Mouse (Mus musculus): ENCODE measurements around the gene Ckap5.
"Not testable (repeated sequence)": the region's sequence is repeated elsewhere in the genome, so short reads cannot be mapped to it uniquely, and the experiment has no call there.

Gene Ckap5

DNA sequence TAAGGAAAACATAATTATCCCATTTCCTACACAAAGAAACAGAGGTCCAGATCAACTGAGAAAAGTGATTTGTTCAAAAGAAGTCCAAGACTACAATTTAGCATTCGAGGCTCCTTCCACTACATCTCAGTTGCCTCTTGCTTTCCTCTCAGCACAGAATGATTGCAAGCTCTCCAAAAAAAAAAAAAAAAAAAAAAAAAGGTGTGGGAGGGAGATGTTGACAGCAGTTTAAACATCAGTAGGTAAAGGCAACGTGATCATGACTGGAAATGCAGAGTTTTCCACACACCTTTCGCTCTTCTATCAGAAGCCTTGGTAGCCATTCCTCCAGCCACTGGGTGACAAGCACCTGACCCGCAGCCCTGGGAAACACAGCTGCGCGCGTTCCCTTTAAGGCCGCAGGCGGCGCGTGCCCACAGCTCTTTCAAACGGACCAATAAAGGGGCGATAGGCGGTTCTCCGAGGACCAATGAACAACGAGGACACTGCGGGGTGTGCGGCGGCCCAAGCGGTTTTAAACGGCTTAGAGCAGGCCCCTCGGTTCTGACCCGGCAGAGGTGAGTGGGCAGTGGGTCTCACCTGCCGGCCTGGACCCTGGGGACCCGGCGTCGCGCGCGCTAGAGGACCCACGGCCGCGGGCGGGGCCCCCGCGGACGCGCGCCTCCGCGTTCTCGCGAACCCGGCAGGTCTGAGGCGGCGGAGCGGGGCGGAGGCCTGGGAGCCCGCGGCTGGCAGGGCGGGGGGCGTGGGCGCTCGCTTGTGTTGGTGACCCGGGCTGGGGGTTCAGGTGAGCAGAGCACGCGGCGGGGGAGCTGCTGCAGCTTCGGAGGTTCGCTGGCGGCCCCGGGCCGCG is at the start of gene Ckap5:
TSS of gene Ckap5 (plus strand) at position 469 of the 853 bp plus-strand sequence.
- DNase-seq (ENCODE audit: low spot score in 2 of 2) = peak; percentile 84 to 91

DNA sequence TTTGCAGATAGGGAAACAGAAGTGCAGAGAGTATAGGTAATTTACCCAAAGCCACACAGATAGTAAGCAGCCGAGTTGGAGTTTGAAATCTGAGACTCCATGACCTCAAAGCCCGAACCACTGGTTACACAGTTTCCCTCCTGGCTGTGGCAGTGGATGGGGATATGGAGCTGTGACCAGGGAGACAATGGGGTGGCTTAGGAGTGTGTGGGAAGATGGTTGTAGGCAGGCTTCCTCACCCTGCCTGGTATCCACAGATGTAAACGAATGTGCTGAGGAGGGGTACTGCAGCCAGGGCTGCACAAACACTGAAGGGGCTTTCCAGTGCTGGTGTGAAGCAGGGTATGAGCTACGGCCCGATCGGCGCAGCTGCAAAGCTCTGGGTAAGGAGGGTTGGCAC is 49.7 kb upstream of the Ckap5 start:
- no peak for DNase-seq (ENCODE audit: low spot score in 2 of 2)

DNA sequence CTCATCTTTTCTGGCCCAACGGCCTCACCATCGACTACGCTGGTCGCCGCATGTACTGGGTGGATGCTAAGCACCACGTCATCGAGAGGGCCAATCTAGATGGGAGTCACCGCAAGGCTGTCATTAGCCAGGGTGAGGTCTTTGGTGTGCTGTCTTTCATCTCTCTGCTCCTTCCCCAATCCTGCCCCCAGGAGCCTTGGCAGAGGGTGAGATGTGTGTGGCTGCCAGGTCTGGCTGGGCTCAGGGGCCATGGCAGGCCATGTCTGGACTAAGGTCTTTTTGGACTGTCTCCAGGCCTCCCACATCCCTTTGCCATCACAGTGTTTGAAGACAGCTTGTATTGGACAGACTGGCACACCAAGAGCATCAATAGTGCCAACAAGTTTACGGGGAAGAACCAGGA is 46.2 kb upstream of the Ckap5 start:
- DNase-seq (ENCODE audit: low spot score in 2 of 2) = no peak

DNA sequence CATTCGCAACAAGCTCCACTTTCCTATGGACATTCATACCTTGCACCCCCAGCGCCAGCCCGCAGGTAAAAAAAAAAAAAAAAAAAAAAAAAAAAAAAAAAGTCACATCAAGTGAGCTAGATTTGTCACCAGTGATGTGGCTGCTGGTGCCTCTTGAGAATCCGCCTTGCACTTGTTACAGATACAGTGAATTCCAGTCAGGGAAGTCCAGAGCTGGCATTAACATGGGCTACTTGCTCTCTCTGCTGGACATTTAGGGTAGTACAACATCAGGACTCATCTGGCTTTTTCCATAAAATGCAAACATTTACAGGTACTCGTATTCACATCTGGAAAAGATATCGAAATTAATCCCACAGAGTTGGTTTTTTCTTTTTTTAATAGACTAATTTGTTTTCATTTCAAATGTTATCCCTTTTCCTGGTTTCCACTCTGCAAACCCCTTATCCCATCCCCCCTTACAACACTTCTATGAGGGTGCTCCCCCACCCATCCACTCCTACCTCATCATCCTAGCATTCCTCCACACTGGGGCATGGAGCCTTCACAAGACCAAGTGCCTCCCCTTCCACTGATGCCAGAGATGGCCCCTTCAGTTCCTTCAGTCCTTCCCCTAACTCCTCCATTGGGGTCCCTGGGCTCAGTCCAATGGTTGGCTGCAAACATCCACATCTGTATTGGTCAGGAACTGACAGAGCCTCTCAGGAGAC is 45.6 kb upstream of the Ckap5 start:
- DNase-seq (ENCODE audit: low spot score in 2 of 2) = no peak

- no peak for DNase-seq (ENCODE audit: low spot score in 2 of 2)
These were observed 41.9 kb upstream of the Ckap5 start for GRCm38 (mm10) chr2:91484698-91485097.

- DNase-seq (ENCODE audit: low spot score in 2 of 2) = no peak
These were observed 41.3 kb upstream of the Ckap5 start for GRCm38 (mm10) chr2:91485256-91485655.

DNA sequence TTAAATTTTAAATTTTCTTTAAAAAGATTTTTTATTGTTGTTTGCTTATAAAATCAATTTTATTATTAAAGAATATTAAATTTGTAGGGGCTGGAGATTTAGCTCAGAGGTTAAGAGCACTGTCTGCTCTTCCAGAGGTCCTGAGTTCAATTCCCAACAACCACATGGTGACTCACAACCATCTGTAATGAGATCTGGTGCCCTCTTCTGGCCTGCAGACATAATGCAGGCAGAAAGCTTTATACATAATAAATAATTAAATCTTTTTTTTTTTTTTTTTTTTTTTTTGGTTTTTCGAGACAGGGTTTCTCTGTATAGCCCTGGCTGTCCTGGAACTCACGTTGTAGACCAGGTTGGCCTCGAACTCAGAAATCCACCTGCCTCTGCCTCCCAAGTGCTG is 39.3 kb upstream of the Ckap5 start:
- DNase-seq (ENCODE audit: low spot score in 2 of 2) = peak in 1 of 2 experiments; percentile 17

- no peak for DNase-seq (ENCODE audit: low spot score in 2 of 2)
These were observed 34.4 kb upstream of the Ckap5 start for GRCm38 (mm10) chr2:91492071-91492635.

DNA sequence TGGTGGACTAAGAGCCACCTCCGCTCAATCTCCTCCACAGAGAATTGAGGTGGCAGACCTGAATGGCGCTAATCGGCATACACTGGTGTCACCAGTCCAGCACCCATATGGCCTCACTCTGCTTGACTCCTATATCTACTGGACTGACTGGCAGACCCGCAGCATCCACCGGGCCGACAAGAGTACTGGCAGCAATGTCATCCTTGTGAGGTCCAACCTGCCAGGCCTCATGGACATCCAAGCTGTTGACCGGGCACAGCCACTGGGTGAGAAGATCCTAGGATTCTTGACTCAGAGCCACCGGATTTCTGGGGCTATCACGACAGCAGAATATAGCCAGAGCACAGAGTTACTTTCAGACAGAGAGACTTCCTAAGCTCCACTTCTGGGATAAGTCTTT is 32.6 kb upstream of the Ckap5 start:
- DNase-seq (ENCODE audit: low spot score in 2 of 2) = no peak

DNA sequence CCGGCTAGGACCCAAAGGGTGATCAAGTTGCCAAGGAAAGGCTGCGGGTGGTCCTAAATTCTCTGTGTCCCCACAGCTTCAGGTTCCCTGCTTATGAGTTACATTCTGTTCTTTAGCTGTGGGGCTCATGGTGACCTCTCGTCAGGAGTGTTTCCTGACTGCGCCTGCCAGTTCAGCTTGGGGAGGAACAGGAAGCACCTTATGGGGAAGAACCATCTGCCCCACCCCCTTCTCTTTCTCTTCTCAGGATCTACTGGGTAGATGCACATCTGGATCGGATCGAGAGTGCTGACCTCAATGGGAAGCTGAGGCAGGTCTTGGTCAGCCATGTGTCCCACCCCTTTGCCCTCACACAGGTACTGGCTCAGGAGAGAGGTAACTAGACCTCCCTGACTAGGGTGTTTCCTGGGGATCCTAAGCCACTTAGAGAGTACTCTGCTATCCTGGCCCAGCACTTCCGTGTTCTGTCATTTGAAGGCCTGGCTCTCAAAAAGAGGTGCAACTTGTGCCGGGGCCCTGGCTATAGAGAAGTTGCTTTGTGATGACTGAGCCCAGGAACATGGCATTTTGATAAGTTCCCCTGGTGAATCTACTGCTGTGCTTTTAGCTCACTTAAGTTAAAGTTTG is 28.4 kb upstream of the Ckap5 start:
- no peak for DNase-seq (ENCODE audit: low spot score in 2 of 2)

DNA sequence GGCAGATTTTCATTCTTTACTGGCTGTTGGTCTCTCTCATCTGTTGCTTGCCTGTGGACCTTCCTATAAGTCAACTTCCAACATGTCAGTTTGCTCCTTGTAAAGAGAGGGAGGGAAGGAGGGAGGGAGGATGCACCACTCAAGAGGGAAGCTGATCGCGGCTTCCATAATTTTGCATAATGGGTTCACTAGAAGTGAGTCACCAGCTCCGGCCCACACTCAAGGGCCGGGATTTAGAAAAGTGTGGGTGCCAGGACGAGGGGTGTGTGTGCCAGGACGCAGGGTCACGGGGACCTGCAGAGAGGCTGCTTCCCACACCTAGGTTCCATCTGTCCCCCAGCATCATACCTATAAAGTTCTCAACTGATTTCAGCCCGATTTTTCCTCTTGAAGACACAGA is 18.5 kb upstream of the Ckap5 start:
- no peak for DNase-seq (ENCODE audit: low spot score in 2 of 2)

DNA sequence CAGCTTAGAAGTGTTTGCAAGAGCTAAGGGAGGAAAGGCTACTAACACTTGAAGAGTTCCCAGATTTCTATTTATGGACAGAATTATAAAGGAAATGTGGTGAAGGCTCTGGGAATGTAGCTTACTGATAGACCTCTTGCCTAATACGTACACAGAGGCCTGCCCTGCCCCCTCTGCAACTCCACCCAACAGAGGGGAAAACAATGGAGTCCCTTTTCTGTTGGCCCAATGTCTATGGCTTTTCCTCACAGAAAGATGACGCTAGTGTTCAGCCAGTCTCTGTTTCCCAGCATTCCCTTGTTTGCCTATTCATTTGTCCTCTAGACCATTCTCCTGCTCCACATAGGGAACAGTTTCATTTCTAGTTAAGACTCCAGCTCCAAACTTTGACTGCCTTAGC is 9.4 kb upstream of the Ckap5 start:
- DNase-seq (ENCODE audit: low spot score in 2 of 2) = no peak

GRCm38 (mm10) chr2:91527147-91527486 is 555 bp downstream of the Ckap5 start:
- no peak for DNase-seq (ENCODE audit: low spot score in 2 of 2)

DNA sequence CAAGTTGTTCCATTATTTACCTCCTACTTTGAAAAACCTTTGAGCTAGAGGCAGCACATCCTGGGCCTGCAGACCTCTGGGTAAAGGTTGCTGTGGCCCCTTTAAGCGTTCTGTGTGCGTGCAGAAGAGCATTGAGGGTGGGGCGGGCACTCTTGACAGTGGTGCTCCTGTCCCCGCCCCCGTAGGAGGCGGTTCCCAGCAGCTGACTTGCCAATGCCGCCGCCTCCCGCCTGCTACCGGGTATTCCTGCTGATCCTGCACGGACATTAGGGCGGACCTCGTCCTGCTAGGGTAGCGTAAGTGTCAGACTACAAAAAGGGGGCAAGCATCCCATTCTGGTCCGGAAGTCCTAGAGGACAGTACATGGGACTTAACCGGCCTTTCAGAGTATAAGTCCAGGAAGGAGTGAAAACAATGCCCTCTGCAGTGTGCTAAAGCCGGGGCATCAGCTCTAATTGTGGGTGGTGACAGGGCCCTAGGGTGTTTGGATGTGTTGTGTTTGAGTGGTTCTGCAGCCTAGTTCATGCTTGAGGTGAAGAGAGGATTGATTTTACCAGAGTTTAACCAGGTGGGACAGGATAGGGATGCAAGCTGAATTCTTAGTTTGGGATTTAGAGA is 11.1 kb downstream of the Ckap5 start:
- peak; percentile 67 to 71 for DNase-seq (ENCODE audit: low spot score in 2 of 2)

DNA sequence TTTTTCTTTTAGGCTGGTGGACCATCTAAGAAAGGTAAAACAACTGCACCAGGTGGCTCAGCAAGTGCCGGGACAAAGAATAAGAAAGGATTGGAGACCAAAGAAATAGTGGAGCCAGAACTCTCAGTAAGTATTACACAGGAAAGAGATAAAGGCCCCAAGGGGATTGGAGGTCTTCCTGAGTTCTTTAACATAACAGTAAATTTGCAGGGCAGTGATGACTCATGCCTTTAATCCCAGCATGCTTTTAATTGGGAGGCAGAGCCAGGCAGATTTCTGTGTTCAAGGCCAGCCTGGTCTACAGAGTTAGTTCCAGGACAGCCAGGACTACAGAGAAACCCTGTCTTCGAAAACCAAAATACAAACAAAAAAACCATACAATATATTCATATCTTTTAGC is 41.6 kb downstream of the Ckap5 start:
- no peak for DNase-seq (ENCODE audit: low spot score in 2 of 2)

GRCm38 (mm10) chr2:91580894-91581293 is 54.3 kb downstream of the Ckap5 start:
- DNase-seq (ENCODE audit: low spot score in 2 of 2) = no peak

DNA sequence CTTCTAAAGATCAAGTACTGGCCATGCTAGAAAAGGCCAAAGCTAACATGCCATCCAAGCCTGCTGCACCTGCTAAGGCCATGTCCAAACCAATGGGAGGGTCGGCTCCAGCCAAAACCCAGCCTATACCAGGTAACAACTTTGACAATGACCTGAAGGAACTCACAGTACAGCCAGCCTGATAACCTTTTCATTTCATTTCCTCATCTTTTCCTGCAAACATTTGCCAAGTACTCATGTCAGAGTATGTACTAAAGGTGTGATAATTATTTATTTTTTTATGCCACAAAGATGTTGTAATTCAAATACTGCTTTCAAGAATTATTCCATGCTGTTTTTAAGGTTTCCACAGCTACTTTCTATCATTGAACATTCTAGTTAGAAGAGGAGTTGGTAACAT is 59.7 kb downstream of the Ckap5 start:
- no peak for DNase-seq (ENCODE audit: low spot score in 2 of 2)

GRCm38 (mm10) chr2:91600475-91600874 is 73.9 kb downstream of the Ckap5 start:
- DNase-seq (ENCODE audit: low spot score in 2 of 2) = no peak

DNA sequence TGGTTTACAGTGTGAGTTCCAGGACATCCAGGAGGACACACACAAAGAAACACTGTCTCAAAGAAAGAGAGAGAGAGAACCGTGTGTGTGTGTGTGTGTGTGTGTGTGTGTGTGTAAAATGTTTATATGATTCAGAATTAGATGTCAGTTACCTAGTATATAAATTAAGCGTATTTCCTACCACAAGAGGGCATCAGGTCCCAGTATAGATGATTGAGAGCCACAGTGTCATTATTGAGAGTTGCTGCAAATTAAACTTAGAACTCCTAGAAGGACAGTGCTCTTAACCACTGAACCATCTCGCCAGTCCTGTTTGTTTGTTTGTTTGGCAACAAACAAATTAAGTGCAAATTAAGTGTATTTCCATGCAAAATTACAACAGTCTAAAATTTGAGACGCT is 75.8 kb downstream of the Ckap5 start:
- no peak for DNase-seq (ENCODE audit: low spot score in 2 of 2)

GRCm38 (mm10) chr2:91609370-91609769 is 82.8 kb downstream of the Ckap5 start:
- DNase-seq (ENCODE audit: low spot score in 2 of 2) = not testable (repeated sequence)

DNA sequence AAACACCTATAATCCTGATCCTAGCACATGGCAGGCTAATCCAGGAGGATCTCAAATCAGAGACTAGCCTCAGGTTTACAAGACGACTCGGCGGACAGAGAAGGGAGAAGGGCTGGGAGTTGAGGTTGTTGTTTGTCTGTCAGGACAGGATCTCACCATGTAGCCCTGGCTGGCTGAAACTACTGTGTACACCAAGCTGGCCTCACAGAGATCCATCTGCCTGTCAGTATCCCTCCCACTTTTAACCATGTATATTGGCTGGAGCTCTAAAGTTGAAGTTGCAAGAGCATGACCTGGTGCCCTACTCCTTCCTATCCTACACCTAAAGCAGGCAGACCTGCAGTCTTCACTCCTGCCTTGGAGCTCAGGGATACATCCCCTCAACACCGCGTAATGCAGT is 95.8 kb downstream of the Ckap5 start:
- no peak for DNase-seq (ENCODE audit: low spot score in 2 of 2)

GRCm38 (mm10) chr2:91623366-91623765 is 96.8 kb downstream of the Ckap5 start:
- DNase-seq (ENCODE audit: low spot score in 2 of 2) = not testable (repeated sequence)

Measured in natural killer cell, adult 2 months (primary cell).